In the genomic region with DNA sequence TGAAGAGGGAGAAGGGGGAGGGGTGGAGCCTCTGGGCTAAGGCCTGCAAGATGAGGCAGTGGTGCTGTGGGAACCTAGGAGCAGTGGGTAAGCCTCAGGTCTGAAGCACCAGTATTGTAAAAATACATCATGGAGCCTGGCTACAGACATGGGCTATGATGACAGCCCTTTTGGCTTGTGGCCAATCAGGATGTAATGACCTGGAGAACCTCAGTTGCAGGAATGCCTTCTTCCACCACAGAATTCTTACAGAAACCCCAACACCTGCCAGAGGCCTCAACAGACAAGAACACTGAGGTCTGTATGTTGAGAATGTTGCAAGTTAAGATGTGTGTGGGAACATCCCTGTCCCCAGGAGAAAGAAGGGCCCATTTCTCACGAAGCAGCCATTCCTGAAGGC, we compare ENCODE assay signal across 25 mouse cellular contexts.
DNase-seq lines count a peak whose midpoint lies in the region; ATAC-seq and TF ChIP-seq lines count a peak whose summit lies in the region.
"Had no signal": no experiment of that assay in that cellular context is flagged by ENCODE, and none has a peak within 500 bp of the region (broad histone marks: within the 10 kb centered on the region; RNA-seq: fewer than 3 reads in every experiment).

No protein-coding gene starts in this region.

- DNase-seq in kidney, postnatal 10 days = peak; percentile 19
- no peak for DNase-seq in kidney, postnatal 25 days
- peak; percentile 37 for DNase-seq in NIH3T3 (ENCODE audit: low read depth)
- DNase-seq in gonadal fat pad, adult 2 months (ENCODE audit: low read depth) = peak; percentile 69
- no peak for DNase-seq in left cerebral cortex, adult 2 months (ENCODE audit: extremely low spot score in 1 of 2, low spot score in 2 of 2)
- DNase-seq: adrenal gland, adult 2 months; adrenal gland, postnatal 10 days; adrenal gland, postnatal 25 days; B cell, adult 2 months; cerebellum, adult 11 months; cerebellum, adult 18-20 months; cerebellum, adult 8-10 months; cerebellum, adult 9-11 months; cerebellum, postnatal 14 days; cerebellum, postnatal 36 days; embryo, embryonic 11 days; forebrain, postnatal 0 days had no signal

- H3K27ac ChIP-seq in hindbrain, embryonic 12.5 days = no peak overlapping the region
- H3K27ac ChIP-seq in left cerebral cortex, adult 2 months = no peak overlapping the region
- H3K27ac ChIP-seq: embryonic facial prominence, embryonic 13.5 days; embryonic facial prominence, embryonic 15.5 days; forebrain, embryonic 13.5 days; forebrain, embryonic 15.5 days had no signal

- intact Hi-C loops in left cerebral cortex, adult 2 months (cut with DNase I) = no loop called here

- H3K4me1 ChIP-seq in hindbrain, embryonic 12.5 days = 0 out of 2 replicates have a peak, but pooled peaks cover 5% of the 10 kb centered on the region

- H3K4me3 ChIP-seq in hindbrain, embryonic 12.5 days = no peak overlapping the region
- no peak overlapping the region for H3K4me3 ChIP-seq in left cerebral cortex, adult 2 months
- H3K4me3 ChIP-seq: embryonic facial prominence, embryonic 13.5 days; embryonic facial prominence, embryonic 15.5 days; erythroblast, embryonic 14.5 days; forebrain, embryonic 13.5 days; forebrain, embryonic 15.5 days had no signal

- H3K4me2 ChIP-seq in hindbrain, embryonic 12.5 days (replicated peaks) = no peak overlapping the region
- H3K4me2 ChIP-seq: embryonic facial prominence, embryonic 13.5 days; embryonic facial prominence, embryonic 15.5 days; forebrain, embryonic 13.5 days; forebrain, embryonic 15.5 days had no signal

- ATAC-seq in hindbrain, embryonic 12.5 days (ENCODE audit: low FRiP score) = no peak
- ATAC-seq: CD4-positive, CD25-positive, alpha-beta regulatory T cell, adult 4 months; forebrain, embryonic 13.5 days; forebrain, embryonic 15.5 days; forebrain, postnatal 0 days had no signal

- TF ChIP-seq CTCF in left cerebral cortex, adult 2 months (IDR thresholded peaks at IDR 0.05) = no peak

- no peak overlapping the region for H3K9ac ChIP-seq in hindbrain, embryonic 12.5 days
- H3K9ac ChIP-seq: embryonic facial prominence, embryonic 13.5 days; embryonic facial prominence, embryonic 15.5 days; forebrain, embryonic 13.5 days; forebrain, embryonic 15.5 days; forebrain, postnatal 0 days had no signal

- H3K9me3 ChIP-seq in hindbrain, embryonic 12.5 days (replicated peaks) = no peaks in the 10 kb centered on the region
- H3K9me3 ChIP-seq: embryonic facial prominence, embryonic 13.5 days; embryonic facial prominence, embryonic 15.5 days; forebrain, embryonic 13.5 days; forebrain, embryonic 15.5 days; G1E had no signal

- no peaks in the 10 kb centered on the region for H3K36me3 ChIP-seq in hindbrain, embryonic 12.5 days
- H3K36me3 ChIP-seq: embryonic facial prominence, embryonic 13.5 days; embryonic facial prominence, embryonic 15.5 days; forebrain, embryonic 15.5 days; G1E had no signal

- no peaks in the 10 kb centered on the region for H3K27me3 ChIP-seq in hindbrain, embryonic 12.5 days
- H3K27me3 ChIP-seq: forebrain, embryonic 13.5 days; forebrain, embryonic 15.5 days had no signal

- 90% methylated on average over 1 of the region's 1 CpGs for WGBS in hindbrain, embryonic 12.5 days

Comparison
In these comparisons a context has a peak if more than half of its experiments do, and no peak if none do; other contexts are left out.
1. DNase-seq: peak in kidney, postnatal 10 days (single experiment), NIH3T3 (single experiment) and gonadal fat pad, adult 2 months (single experiment); none in kidney, postnatal 25 days (0 of 2) and left cerebral cortex, adult 2 months (0 of 2).